1 mouse cellular context compared by ENCODE assay signal in genomic region chr12:72536021-72536597, GRCm38 (mm10).
TF ChIP-seq lines count a peak whose summit lies in the region.

Gene Pcnx4, plus strand, starts transcription at chr12:72536383.

TF ChIP-seq in MEL, 35 proteins besides CTCF, POLR2A, EP300 and RAD21 (continued from another document):
- no peak; the same call in 1 of the 2 replicates for TF ChIP-seq SIN3A (IDR thresholded peaks at IDR 0.05; ENCODE audit: low read length)
- TF ChIP-seq TCF12 (IDR thresholded peaks at IDR 0.05; ENCODE audit: low read depth, low read length): peak; percentile 53
- TF ChIP-seq MYC (IDR thresholded peaks at IDR 0.05; ENCODE audit: low read depth, low read length): no peak
